Mouse (Mus musculus) forebrain, embryonic 16.5 days (tissue): ENCODE measurements at regions not wholly inside any gene's neighbourhood (a gene's known extent, or its start where the extent isn't known, plus 50 kb on each side); places are given as distances from the start of the nearest gene placed in this dataset.

Experiments used
- ATAC-seq: fragments of 200-750 bp; cut with Nextera tagmentation; 2 replicates; pipeline ENCODE4 v1.8.0; 2017; ENCODE audit warnings: mild to moderate bottlenecking, moderate library complexity
- H3K27ac ChIP-seq: fragments of 300-500 bp; sonication (generic); 2 replicates; pipeline ENCODE4 v1.5.1; 2014; ENCODE audit warnings: low read length, control low read depth
- H3K27me3 ChIP-seq: fragments of 300-500 bp; sonication (generic); replicated peaks from 2 replicates; pipeline ENCODE4 v1.6.1; 2014; ENCODE audit warnings: low read length; ENCODE audit not compliant: control insufficient read depth, insufficient read depth
- H3K36me3 ChIP-seq: fragments of 300-500 bp; sonication (generic); 2 replicates; pipeline ENCODE4 v1.6.1; 2014; ENCODE audit not compliant: control insufficient read depth, insufficient read depth
- H3K4me1 ChIP-seq: fragments of 300-500 bp; sonication (generic); replicated peaks from 2 replicates; pipeline ENCODE4 v1.6.1; 2014; ENCODE audit warnings: low read length; ENCODE audit not compliant: control insufficient read depth, insufficient read depth
- H3K4me2 ChIP-seq: fragments of 300-500 bp; sonication (generic); 2 replicates; pipeline ENCODE4 v1.6.1; 2014; ENCODE audit warnings: mild to moderate bottlenecking, low read length, control low read depth
- H3K4me3 ChIP-seq: fragments of 300-500 bp; sonication (generic); replicated peaks from 2 replicates; pipeline ENCODE4 v1.5.1; 2014; ENCODE audit warnings: mild to moderate bottlenecking, low read length, control low read depth
- H3K9ac ChIP-seq: fragments of 300-500 bp; sonication (generic); replicated peaks from 2 replicates; pipeline ENCODE4 v1.6.1; 2014; ENCODE audit warnings: low read depth, low read length, control low read depth
- H3K9me3 ChIP-seq: fragments of 300-500 bp; sonication (generic); 2 replicates; pipeline ENCODE4 v1.6.1; 2016; ENCODE audit warnings: low read length; ENCODE audit not compliant: control insufficient read depth
- WGBS: fragments of 180-500 bp; shearing (Covaris S2); extraction: QIAGEN DNeasy Blood & Tissue Kit; methylation state at CpG from one replicate; pipeline ENCODE4 v1.1.7; 2014; 5-methylcytosine and 5-hydroxymethylcytosine counted together

DNA sequence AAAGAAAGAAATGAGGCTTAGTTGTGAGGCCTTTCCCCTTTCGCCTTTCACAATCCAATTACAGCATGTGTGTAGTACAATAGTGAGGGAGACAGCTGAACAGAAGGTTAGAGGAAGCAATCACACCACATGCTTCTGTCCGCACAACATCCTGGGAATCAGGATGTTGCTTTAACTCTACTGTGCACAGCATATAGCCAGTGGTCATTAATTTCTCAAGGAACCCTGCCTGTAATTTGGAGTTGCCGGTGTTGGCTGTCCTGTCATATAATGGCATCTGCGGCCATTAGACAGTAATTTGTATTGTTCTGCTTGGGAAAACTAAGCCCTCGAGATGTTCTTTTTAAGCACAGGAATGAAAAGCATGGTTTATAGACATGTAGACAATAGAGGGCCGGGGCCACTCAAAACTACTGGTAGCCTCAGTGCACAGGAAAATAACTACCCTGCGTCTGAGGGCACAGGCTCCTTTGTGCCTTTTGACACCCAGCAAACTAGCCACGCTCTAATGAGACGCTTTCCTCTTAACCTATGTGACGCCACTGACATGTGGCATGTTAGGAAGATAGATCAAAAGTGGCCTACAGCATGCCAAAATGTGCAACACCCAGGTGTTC, 233.2 kb upstream of the Robo2 start:
- ATAC-seq = no peak

DNA sequence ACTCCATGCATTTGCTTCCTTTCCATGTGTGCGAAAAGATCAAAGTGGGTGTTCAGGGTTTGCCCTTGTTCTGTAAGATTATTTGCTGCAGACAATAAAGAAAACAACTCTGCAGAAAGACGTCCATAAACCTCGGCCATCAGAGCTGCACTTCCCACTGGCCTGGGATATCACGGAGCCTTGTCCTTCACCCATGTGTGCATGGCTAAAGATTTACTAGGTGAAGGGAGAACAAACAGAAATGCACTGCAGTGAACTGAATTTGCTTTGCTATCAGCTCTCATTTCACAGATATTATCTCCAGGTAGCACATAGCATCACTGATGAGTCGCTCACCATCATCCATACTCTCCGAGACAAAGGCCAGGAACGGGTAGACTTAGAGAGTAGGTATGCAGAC, 228.2 kb upstream of the Robo2 start:
- WGBS = 92% methylated on average over 7 of the region's 7 CpGs
- Histone ChIP-seq H3K27me3 (no peaks in the 10 kb centered on the region), H3K9ac (no peak overlapping the region), H3K36me3 (no peaks in the 10 kb centered on the region), H3K9me3 (no peaks in the 10 kb centered on the region), H3K27ac (no peak overlapping the region), H3K4me3 (no peak overlapping the region), H3K4me2 (no peak overlapping the region), H3K4me1 (no peaks in the 10 kb centered on the region)
- no peak for ATAC-seq

More for the DNA sequence above, 233.2 kb upstream of the Robo2 start:
- Histone ChIP-seq H3K4me1 (no peaks in the 10 kb centered on the region), H3K9me3 (no peaks in the 10 kb centered on the region), H3K36me3 (no peaks in the 10 kb centered on the region), H3K27me3 (no peaks in the 10 kb centered on the region), H3K4me3 (no peak overlapping the region), H3K4me2 (no peak overlapping the region), H3K9ac (no peak overlapping the region), H3K27ac (no peak overlapping the region)
- 12% methylated on average over 10 of the region's 10 CpGs for WGBS

DNA sequence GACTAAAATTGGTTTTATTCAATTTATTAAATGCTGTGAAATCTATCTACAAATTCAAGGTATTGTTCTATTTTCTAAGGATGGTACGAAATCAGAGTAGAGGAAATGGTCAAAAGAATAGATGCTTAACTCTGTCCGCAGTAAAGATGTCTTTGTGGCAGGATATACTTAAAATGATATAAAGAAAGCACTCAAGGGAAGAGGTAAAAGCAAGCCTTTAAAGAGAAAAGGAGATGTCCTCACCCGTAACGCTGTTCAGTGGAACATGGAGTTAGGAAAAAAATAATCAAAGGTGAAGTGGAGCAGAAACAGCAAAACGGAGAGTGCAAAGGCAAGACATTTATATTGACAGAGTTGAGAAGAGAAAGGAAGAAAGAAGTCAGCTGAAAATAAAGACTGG, 226.0 kb upstream of the Robo2 start:
- H3K36me3 ChIP-seq = no peaks in the 10 kb centered on the region
- no peaks in the 10 kb centered on the region for H3K27me3 ChIP-seq
- H3K4me3 ChIP-seq = no peak overlapping the region
- no peak overlapping the region for H3K9ac ChIP-seq
- H3K9me3 ChIP-seq = no peaks in the 10 kb centered on the region
- 72% methylated on average over 5 of the region's 5 CpGs for WGBS
- no peaks in the 10 kb centered on the region for H3K4me1 ChIP-seq
- no peak overlapping the region for H3K4me2 ChIP-seq
- no peak overlapping the region for H3K27ac ChIP-seq
- no peak for ATAC-seq

DNA sequence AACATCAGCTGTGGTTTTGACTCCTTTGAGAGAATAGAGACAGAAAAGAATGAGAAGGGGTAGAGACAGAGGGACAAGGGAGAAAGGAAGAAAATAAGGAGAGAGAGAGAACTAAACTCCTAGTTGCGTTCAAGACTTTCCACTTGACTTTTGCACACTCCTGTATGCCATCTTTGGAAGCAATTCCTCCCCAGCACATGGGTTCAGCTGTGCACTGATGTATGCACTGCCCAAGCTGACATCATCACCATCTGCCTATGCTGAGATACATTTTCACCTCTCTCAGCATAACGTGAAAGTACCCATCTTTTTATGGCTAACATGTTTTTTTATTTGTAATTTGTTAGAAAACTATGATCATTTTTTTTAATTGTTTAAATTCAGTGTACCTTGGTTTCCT, 214.2 kb upstream of the Robo2 start:
- no peak for ATAC-seq
- H3K27ac ChIP-seq = no peak overlapping the region
- 65% methylated on average over 2 of the region's 2 CpGs for WGBS
- H3K9ac ChIP-seq = no peak overlapping the region
- no peaks in the 10 kb centered on the region for H3K9me3 ChIP-seq
- no peak overlapping the region for H3K4me2 ChIP-seq
- no peaks in the 10 kb centered on the region for H3K36me3 ChIP-seq
- no peaks in the 10 kb centered on the region for H3K27me3 ChIP-seq
- H3K4me1 ChIP-seq = no peaks in the 10 kb centered on the region
- no peak overlapping the region for H3K4me3 ChIP-seq

DNA sequence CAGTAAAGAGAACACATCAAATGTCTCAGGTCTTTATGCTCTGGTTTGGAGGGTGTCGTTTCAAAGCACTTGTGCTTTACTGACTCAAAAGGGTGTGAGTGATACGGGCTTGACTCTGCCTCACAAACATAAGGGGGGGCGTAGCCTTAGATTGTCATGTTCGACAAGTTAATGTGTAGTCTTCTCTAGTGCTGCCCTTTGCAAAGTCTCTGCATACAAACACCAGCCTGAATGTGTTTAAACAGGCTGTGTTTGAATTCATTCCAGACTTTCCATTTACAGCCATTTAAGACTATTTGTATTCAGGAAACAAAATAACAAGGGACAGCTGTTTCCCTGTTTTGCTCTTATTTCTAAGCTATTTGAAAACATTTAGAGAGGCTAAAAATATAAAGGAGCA, 200.4 kb upstream of the Robo2 start:
- H3K9ac ChIP-seq = no peak overlapping the region
- ATAC-seq = peak; percentile 72
- H3K27ac ChIP-seq = no peak overlapping the region
- H3K9me3 ChIP-seq = no peaks in the 10 kb centered on the region
- no peak overlapping the region for H3K4me2 ChIP-seq
- H3K4me3 ChIP-seq = no peak overlapping the region
- no peaks in the 10 kb centered on the region for H3K27me3 ChIP-seq
- no peaks in the 10 kb centered on the region for H3K36me3 ChIP-seq
- H3K4me1 ChIP-seq = 0 out of 2 replicates have a peak, but pooled peaks cover 2% of the 10 kb centered on the region
- WGBS = 23% methylated on average over 4 of the region's 4 CpGs

DNA sequence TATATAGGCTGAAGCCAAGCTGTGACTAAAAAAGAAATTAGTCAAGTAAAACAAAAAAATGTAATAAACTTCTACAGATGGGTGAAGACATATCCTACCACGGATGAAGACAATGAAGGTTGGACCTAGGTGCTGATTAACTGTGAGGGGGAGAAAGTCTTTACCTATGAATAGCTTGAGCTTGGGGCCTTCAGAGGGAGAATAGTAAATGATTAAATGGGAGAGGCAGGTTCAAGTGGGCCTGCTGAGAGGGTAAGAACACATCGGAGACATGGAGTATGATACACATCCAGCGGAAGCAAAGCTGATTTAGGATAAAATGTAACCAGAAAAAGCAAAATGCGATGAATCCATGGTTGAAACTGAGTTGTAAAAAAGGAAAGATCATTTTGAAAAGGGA, 197.9 kb upstream of the Robo2 start:
- H3K36me3 ChIP-seq = no peaks in the 10 kb centered on the region
- no peak for ATAC-seq

DNA sequence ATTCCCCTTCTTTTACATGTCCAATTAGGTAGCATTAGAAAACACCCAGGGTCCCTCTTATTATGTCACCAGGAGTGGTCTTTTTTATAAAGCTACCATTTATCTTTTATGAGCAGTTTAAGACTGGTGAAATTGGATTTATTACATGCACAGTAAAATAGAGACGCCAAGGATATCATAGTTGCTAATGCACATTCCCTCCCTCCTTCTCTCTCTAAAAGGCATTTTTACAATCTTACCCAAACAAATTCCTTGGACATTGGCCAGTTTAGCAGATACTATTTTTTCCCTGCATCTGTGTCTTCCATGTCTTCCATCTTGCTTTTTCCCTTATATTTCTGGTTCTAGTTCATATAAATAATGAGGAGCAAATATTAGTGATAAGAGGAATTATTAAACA, 186.7 kb upstream of the Robo2 start:
- H3K4me1 ChIP-seq = 0 out of 2 replicates have a peak, but pooled peaks cover 4% of the 10 kb centered on the region
- H3K9ac ChIP-seq = no peak overlapping the region
- H3K27me3 ChIP-seq = no peaks in the 10 kb centered on the region
- no peak overlapping the region for H3K4me3 ChIP-seq
- no peaks in the 10 kb centered on the region for H3K36me3 ChIP-seq
- H3K4me2 ChIP-seq = no peak overlapping the region
- 44% methylated on average over 1 of the region's 1 CpGs for WGBS
- ATAC-seq = peak; percentile 45
- no peak overlapping the region for H3K27ac ChIP-seq
- H3K9me3 ChIP-seq = no peaks in the 10 kb centered on the region

More for the DNA sequence above, 197.9 kb upstream of the Robo2 start:
- no peak overlapping the region for H3K4me2 ChIP-seq
- H3K9me3 ChIP-seq = no peaks in the 10 kb centered on the region
- WGBS = 76% methylated on average over 4 of the region's 4 CpGs
- H3K27ac ChIP-seq = no peak overlapping the region
- no peak overlapping the region for H3K9ac ChIP-seq
- 0 out of 2 replicates have a peak, but pooled peaks cover 2% of the 10 kb centered on the region for H3K4me1 ChIP-seq
- no peak overlapping the region for H3K4me3 ChIP-seq
- no peaks in the 10 kb centered on the region for H3K27me3 ChIP-seq

DNA sequence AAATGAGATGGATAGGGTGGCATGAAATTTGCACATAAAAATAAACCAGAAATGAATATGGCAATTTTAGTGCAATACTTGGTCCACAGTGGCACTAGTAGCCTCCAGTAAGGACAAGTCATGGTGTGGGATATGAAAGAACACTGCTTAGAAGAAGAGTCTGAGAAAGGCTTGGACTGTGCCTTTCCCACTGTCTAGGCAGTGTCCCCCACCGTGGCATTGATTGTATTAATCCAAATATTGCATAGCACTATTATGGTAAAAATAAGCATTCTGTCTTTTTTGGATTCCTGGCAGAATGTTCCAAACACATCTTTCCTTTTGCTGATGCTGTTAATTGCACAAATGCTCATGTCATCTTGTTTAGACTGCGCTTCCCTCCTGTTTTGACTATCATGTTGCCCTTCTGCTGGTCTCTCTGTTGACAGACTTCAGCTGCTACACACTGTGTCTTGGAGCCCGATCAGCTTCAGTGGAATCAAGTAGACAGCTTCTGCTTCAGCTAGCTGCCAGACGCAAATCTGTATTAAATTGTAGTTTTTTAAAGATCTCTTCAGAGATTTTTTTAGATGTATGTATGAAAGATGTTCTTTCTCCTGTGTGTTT, 186.2 kb upstream of the Robo2 start:
- Histone ChIP-seq H3K9ac (no peak overlapping the region), H3K27me3 (no peaks in the 10 kb centered on the region), H3K9me3 (no peaks in the 10 kb centered on the region), H3K4me1 (0 out of 2 replicates have a peak, but pooled peaks cover 4% of the 10 kb centered on the region), H3K27ac (peak overlapping the region; percentile 65; the same call in 1 of the 2 replicates), H3K36me3 (no peaks in the 10 kb centered on the region), H3K4me3 (no peak overlapping the region), H3K4me2 (no peak overlapping the region)
- ATAC-seq = peak; percentile 98
- 43% methylated on average over 4 of the region's 4 CpGs for WGBS

DNA sequence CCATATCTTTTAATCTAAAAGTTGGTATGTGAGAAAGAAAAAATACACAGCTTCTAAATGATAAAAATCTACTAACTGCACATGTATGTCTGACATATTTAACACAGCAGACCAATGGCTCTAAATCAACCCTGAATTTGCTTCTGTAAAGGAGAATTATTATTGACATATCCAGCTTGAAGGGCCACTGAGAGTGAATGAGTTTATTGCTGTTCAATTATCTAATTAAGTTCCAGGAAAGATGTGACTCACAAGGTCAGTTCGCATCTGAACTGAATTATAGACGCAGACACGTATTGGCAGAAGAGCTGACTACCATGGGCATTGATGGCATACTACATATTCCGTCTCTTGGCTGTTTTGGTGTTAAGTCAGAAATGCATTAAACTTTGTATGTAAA, 180.3 kb upstream of the Robo2 start:
- Histone ChIP-seq H3K9me3 (no peaks in the 10 kb centered on the region), H3K4me2 (no peak overlapping the region), H3K4me1 (no peaks in the 10 kb centered on the region), H3K27me3 (no peaks in the 10 kb centered on the region), H3K4me3 (no peak overlapping the region), H3K9ac (no peak overlapping the region), H3K27ac (no peak overlapping the region), H3K36me3 (no peaks in the 10 kb centered on the region)
- WGBS = 91% methylated on average over 4 of the region's 4 CpGs
- no peak for ATAC-seq
